Mouse (Mus musculus) lung, postnatal 14 days (tissue): Measurements from ENCODE around the gene Dennd4a.
"Not testable (repeated sequence)": the region's sequence is repeated elsewhere in the genome, so short reads cannot be mapped to it uniquely, and the experiment has no call there.

Experiments
- DNase-seq: peaks from one replicate; pipeline ENCODE4 v3.0.0; 2021

Gene Dennd4a

DNA sequence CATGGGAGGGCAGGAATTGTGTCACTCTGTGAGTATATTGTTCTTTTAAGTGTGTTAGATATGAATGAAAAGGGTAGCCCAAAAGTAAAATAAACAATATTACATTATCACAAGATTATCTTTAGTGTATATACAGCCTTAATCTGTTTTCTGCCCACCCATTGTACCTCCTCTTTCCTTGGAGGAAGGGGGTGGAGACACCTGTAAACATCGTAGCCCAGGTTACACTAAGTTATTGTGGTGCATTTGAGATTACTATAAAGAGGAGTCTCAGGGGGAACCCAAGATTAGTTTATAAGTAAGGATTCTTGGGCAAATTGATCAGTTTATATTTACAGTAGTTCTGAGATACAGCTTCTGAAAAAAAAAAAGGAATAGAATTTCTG lies 1.3 kb downstream of the Dennd4a start:
- DNase-seq, result no peak

DNA sequence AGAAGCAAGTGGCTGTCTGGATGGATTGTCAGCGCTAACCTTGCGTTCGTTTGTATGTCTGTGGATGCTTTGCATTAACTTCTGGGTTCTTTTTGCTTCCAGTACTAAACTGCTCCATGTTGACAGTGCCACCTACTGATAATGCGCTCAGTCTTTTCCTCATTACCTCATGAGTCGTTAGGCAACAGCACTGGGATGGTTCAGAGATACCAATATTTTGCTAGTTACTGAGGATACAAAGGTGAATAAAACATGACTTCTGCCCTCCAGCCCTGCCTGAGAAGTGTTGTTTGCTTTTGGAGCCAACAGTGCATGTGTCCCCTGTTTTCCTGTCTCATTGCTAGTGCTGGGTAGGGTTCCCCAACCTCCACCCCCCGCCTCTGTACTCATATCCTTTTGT lies 3.1 kb downstream of the Dennd4a start:
- no peak for DNase-seq

DNA sequence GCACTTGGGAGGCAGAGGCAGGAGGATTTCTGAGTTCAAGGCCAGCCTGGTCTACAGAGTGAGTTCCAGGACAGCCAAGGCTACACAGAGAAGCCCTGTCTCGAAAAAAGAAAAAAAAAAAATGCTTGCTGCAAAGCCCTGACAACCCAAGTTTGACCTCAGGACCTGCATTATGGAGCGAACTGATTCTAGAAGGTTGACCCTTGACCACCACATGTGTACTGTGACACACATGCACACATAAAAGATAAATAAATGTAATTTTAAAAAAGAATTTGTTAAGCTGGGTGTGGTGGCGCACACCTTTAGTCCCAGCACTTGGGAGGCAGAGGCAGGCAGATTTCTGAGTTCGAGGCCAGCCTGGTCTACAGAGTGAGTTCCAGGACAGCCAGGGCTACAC lies 8.5 kb downstream of the Dennd4a start:
- not testable (repeated sequence) for DNase-seq

DNA sequence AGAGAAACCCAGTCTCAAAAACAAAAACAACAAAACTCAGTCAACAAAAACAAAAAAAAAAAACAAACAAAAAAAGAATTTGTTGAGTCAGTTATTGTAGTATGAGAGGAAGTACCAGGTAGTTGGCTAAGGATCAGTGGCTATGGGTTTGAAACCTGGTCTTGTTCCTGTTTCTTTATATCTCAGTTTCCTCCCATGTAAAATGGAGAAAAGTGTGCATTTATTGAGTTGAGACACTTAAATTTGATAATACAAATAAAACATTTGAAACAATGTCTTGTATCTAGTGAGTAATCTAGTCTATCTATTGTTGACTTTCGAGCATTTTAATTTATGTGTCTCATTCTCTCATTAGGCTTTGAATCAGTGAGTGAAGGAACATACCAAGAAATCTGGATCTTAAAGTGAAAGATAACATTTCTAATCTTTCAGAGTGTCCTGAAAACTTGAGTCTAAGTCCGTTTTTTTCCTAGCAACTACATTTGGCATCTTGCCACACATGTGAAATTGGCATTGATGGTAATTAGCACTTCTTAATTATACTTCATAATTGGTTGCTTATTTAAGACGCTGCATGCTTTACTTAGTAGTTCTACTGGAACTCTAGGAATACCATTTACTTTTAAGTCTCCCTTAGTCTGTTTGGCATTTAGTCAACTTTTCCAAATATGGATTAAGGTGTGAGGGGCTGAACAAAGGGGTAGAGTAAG lies 9.1 kb downstream of the Dennd4a start:
- DNase-seq, result no peak

DNA sequence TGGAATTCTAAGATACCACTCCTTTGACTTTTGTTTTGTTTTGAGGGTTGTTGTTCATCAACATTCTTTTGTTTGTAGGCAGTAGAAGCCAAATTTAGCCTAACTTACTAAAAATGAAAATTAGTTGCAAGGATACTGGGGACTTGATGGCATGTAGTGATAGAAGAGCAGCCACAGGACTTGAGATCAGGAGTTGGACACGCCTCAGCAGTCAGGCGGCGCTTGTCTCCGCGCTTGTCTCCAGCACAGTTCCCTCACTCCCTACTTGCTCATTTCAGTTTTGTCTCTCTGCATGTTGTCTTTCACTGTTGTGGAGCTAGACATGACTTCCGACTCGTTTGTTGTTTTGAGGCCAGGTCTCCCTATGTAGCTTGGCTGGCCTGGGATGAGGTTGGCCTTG lies 11.1 kb downstream of the Dennd4a start:
- DNase-seq, result no peak

DNA sequence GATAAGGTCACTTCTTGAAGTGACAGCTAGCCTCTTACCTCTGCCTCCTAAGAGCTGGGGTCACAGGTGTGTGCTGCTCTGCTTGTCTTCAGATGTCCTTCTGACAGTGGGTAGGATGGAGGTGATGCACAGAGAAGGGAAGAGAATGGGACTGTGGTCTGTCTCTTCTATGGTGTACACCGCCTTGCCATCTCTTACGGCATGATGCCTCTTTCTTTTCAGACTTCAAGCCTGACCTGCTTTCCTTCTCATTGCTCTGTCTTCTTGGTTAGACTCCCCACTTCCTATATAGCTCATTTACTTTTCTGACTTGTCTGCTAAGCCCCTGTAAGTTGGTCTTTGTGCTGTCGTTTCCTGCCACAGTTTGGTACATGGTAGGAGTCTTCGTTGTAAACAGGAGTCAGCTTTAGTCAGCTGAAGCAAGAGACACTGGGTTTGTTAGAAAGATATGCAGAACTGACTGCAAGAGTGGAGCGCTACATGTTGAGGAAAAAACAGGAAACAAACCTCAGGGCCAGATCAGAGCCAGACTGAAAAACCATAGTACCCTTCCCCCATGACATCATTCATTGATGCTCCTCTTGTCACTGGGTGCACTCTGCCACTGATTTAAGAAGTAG lies 13.4 kb downstream of the Dennd4a start:
- no peak for DNase-seq

DNA sequence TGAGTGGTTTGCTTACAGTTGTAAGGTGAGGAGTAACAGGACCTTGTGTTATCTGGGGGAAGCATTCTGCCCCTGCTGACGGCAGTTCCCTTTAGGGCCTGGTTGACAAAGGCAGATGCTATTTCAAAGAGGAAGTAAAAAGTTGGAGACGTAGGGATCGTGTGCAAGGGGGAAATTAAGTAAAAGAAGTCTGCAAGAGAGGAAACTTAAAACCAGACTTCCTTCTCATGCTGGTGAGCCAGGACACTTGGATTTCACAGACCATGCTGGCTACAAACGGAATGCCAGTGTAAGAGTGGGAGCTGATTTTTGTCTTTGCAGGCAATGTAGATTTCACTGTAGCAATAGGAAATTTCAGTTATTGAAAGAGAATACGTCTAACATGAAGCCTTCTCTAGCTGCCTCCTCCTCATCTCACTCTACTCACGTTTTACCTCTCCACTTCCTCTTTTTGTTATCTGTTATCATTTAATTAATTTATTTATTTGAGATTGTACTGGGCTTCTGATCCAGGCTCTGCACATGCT lies 19.0 kb downstream of the Dennd4a start:
- DNase-seq, result no peak

DNA sequence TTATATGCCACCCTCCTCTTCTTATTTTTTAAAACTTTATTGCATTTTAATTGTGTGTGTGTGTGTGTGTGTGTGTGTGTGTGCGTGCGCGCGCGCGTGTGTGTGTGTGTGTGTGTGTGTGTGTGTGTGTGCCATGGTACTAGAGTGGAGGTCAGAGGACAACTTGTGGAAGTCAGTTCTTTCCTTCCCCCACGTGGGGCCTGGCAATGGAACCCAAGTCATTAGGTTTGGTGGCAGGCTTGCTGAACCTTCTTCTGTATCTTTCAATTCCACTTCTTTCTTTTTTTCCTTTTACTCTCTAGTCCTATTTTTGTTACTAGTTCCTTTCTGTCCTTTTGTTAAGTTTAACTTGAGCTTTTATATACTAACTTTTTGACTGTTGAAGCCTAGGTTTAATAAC lies 19.5 kb downstream of the Dennd4a start:
- DNase-seq, result no peak

DNA sequence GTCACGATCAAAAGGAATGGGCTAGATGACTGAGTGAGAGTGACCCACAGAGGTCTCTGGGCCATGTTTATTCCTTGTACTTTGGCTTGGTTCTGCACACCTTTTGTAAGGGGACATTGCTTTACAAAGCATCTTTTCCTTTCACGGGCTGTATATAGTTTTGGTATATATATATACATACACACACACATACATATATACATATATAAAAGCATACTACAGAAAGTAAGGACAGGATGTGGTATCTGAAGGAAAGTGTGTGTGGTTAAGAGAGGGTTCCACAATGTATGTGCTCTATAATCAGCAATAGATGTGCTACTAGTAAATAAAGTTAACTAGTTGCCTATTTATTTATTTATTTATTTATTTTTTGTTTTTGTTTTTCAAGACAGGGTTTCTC lies 20.6 kb downstream of the Dennd4a start:
- no peak for DNase-seq

DNA sequence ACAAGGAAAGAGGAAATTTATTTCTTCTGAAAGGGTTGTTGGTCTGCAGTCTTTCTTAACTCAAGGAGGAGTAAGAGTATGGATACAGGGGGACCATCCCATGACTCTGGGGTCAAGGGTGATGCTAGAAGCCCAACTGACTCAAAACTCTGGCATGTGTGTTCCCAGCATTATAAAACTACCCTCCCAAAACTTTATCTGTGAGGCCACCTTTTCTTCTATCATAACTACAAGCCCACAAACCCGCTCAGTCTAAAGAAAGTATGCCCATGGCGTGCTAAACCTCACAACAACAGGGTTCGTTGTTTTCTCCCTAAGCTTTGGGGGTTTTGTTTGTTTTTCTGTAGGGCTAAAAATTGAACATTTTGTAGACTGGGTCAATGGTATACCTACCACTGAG lies 23.3 kb downstream of the Dennd4a start:
- DNase-seq, result no peak

DNA sequence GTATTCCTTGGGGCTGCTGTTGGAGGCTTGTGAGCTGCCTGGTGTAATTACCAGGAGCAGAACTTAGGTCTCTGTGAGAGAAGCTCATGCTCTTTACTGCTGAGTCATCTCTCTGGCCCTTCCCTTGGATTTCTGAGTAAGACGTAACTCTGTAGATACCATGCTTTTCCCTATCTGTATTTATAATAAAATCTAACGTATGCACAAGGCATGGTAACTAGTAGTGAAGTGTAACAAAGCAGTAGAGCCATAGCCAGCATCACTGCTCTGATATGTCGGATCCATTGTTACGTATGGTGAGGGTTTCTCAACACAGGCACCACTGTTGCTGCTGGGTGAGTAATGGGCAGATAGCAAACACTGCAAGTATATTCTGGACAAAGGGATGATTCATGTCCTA lies 34.2 kb downstream of the Dennd4a start:
- DNase-seq, result no peak

DNA sequence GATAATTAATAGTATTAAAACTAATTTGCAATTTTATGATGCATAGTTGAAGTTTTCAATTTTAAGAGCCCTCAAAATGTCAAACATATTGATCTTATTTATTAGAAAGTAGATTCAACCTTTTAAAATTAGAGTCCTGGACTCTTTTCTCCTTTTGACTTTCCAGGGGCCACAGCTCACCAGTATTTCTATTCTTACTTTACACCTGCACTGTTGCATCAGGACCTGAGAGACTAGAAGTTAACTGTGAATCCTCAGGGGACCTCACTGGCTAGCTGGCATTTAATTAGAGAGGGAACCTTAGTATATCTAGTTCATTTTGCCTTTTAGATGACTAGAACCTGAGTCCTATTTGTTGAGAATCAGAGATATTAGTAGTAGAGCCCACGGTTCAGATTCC lies 38.4 kb downstream of the Dennd4a start:
- no peak for DNase-seq

DNA sequence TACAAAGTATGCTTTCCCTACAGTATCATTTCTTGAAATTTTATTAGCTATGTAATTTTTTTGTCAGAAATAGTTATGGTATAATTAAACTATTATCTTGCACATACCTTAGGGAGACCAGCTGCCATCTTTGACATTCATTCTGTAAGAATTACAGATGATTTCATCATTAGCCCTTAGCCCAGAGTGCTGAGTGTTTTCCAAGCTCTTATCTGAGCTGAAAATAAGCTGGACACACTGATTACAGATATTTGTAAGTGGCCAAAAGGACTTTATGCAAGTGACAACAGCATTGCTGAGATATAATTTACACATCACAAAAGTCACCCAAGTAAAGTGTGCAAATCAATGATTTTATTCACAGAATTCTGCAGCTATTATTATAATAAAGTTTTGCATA lies 48.9 kb downstream of the Dennd4a start:
- DNase-seq, result no peak

DNA sequence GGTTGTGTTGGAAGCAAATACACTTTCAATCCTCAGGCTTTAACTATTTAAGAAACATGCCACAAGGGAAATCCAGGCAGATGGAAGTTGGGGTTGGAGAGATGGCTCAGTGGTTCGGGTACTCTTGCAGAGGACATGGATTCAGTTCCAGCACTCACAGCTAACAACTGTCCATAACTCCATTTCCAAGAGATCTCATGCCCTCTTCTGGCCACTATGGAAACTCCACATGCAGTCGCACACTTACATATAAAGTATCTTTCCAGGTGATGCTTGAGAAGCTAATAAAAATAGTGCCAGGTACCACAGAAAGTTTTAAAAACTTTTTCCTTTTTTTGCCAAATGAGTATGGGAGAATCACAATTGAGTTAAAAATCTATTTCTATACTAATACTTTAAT lies 51.5 kb downstream of the Dennd4a start:
- no peak for DNase-seq

DNA sequence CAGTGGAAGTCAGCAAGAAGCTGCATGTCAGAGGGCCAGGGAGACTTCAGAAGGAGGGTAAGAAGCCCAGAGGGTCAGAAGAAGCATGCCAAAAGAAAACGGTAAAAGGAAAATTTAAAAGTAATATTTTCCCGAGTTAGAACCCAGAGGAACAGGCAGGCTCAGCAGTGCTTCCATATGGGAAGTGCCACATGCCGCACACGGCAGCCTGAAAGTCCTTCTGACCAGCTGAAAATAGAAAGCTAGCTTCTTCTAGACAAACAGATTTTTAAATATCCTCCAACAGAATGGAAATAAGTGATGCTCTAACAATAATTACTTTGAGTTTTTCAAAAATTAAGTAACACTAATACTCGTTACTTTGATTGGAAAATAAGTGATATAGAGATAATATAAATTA lies 74.9 kb downstream of the Dennd4a start:
- no peak for DNase-seq

DNA sequence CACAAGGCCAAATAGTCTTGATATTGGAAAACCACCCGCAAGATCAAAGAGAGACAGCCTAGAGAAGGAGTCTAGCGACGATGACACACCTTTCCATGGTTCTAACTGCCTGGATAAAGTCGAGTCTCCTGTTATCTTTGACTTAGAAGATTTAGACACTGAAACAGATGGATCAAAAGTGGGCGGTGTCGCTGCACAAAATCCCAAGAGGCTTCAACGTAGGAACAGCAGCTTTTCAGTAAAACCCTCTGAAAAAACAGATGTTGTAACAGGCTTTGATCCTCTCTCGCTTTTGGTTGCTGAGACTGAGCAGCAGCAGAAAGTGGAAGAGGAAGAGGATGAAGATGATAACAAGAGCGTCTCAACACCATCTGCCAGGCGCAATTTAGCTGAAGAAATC lies 85.5 kb downstream of the Dennd4a start:
- DNase-seq, result no peak

DNA sequence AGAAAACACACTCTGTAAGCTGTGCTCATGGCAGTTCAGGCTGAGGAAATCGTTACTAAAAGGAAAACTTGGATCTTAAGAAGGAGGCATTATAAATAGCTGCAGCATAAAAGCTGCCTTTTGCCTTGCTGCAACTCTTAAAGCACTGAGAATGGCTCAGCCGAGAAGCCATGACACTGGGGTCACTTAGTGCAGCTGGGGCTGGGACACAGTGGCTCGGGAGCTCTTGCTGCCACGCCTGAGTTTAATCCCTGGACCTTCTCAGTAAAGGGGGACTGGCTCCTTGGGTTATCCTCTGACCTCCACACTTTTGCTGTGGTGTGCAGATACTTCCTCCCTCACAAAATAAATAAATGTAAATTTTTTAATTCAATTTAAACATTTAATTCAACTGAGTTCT lies 91.7 kb downstream of the Dennd4a start:
- no peak for DNase-seq

DNA sequence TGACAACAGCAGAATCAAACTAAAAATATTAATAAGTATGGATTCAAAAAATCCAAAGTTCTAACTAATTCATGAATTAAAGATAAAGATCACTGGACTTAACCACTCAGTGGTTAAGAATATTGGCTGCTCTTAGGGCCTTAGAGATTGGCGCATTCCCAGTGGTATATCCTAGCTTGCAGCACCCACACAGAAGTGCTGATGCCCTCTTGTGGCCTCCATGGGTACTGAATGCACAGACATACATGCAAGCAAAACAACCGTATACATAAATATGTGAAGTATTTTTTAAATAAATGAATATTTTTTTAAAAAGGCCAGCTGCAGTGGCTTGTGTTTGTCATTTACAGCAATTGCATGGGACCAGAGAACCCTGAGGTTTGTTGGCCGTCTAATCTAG lies 92.2 kb downstream of the Dennd4a start:
- DNase-seq, result peak; percentile 84

DNA sequence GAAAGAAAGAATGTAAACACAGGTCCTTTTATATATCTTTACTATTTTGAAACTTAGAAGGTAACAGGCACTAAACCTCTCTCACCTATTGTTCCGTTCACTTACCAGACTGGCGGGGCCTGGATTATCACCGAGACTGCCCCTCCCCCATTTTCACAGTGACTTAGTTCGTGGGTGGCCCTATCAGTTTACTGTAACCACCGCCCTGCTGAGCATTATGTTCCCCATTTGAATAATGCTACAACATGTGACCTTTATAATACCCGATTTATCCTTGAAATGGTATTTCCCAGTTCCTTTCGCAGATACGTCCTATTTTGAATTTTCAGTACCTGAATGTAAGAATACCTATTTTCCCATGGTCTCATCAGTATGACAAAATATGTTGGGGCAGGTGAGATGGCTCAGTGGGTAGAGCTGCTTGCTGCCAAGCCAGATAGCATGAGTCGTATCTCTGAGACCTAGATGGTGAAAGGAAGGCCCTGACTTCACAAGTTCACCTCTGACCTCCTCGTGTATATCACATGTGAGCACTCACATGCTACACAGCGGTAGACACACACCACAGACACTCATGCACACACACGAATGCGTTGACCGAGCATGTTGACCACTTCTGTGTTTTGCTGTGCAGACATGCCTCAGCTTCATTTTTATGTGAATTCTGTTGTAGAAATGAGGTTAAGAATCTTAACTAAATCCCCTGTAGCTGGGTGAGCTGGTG lies 93.9 kb downstream of the Dennd4a start:
- DNase-seq, result no peak

DNA sequence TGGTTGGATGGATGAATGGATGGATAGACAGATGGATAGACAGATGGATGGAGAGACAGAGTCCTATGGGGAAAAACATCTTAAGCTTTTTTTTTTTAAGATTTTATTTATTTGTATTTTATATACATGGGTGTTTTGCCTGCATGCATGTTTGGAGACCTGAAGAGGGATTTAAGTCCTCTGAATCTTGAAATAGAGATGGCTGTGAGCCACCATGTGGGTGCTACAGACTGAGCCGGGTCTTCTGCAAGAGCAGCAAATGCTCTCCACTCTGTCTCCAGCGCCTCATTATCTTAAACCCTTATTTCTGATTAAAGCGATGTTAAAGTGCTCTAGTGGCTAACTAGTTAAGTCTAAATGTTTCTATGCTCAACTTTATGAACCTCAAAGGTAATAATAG lies 96.3 kb downstream of the Dennd4a start:
- DNase-seq, result no peak

DNA sequence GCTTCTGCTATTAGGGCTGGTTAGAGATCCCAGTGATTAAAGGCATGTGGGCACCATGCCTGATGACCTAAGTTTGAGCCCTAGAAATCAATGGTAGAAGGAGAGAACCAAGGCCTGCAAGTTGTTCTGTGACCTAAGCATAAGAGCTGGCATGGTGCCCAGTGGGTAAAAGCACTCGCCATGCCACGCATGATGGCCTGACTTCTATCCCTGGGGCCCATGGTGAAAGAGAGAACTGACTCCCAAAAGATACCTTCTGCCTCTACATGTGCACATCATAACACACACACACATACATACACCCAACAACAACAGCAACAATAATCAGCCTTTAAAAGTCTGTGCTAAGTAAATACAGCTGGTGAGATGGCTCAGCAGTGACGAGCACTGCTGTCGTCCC lies 102.3 kb downstream of the Dennd4a start:
- no peak for DNase-seq

DNA sequence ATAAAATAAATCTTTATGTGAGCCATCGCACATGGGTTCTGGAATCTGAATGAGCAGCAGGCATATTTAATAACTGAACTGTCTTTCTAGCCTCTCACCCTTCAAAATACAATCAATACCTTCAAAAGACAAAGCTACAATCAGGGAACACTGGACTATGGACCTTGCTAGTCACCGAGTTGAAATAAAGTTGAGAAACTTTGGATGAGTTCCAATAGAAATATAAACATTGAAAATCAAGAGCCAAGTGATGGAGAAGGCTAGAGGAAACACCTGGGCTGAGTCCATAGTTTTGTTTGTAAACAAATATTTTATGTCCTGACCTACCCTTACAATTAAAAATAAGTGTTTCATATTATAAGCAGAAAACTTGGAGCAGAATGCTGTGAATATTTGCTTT lies 102.8 kb downstream of the Dennd4a start:
- no peak for DNase-seq

DNA sequence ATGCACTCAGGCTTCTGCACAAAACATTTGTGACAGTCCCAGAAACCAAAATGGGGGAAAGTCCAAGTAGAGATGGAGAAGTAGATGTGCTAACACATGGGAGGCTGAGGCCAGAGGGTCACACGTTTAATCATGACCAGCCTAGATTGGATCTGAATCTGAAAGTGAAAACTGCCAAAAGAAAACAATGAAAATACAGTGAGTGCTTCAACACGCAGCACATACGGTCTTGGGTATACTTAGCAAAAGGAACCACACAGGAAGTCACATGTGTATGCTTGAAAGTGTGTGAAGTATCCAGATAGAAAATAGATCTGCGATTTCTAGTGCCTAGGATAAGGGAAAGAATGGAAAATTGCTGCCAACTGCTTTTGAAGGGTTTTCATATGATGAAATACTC lies 103.5 kb downstream of the Dennd4a start:
- no peak for DNase-seq

DNA sequence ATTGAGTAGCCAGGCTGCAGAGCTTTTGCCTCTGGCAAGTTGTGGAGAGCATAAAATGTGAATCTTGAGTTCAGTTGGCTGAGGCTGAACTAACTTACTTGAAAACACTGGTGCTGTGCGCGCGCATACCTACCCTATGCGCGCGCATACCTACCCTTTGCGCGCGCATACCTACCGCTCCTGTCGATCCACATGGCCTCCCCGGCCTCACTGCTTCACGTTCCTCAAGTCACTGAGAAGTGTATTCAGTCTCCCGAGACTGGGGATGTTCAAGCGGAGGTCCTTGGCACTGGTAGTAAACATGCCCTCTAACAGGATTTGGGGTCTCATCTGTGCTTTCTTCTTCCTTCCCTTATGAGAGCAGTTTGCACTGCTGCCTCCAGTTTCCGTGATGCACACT lies 107.4 kb downstream of the Dennd4a start:
- DNase-seq, result peak; percentile 17
